Mouse (Mus musculus) brain, embryonic 14.5 days (tissue): ENCODE data around the gene Synrg.

Experiments used
- CTCF ChIP-seq: fragments of 200-500 bp; IDR thresholded peaks from 2 replicates; pipeline ENCODE4 v1.5.1; 2012; ENCODE audit warnings: inconsistent platforms, mild to moderate bottlenecking, moderate library complexity, borderline replicate concordance; ENCODE audit not compliant: insufficient read depth, insufficient read length; ENCODE audit errors: extremely low read depth
- POLR2A ChIP-seq: fragments of 200-500 bp; IDR thresholded peaks from 2 replicates; pipeline ENCODE4 v1.6.1; 2012; ENCODE audit warnings: mild to moderate bottlenecking, inconsistent platforms, borderline replicate concordance; ENCODE audit not compliant: poor library complexity, insufficient read depth, insufficient read length, severe bottlenecking; ENCODE audit errors: extremely low read depth

DNA sequence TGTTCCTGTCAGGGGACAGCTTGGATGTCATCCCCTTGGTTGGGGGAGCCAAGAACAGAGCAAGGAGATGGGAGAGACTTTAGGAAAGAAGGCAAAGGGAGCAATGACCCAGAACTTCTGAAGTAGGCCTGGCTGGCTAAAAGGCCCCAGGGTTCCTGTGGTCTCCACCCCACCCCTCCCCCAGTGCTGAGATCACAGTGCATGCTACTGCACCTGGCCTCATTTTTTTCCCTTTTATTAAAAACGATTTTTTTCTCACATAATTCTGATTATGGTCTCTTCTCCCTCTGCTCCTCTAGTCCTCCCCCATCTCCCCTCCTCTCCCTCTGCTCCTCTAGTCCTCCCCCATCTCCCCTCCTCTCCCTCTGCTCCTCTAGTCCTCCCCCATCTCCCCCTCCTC, 80.8 kb downstream of the Synrg start:
- TF ChIP-seq CTCF (no peak), POLR2A (no peak)
